Mouse (Mus musculus): Measurements from ENCODE around the gene Mars. TPM values are rescaled to one million over a fixed set of nuclear protein-coding genes. Genes with fewer than 3 reads are reported as not detected.

Mars gene
- total RNA-seq (2022): 100 to 1,000 TPM in 1 of 4 experiments, 10 to 100 TPM in 3; 79.7 to 107 (median 92.0) TPM

- DNase-seq: peak; percentile 94
Measured at GRCm38 (mm10) chr10:127311476-127312355, at the start of gene Mars. TSS of gene Mars (minus strand) at chr10:127311786.

GRCm38 (mm10) chr10:127360714-127361113, 49.1 kb upstream of the Mars start:
- DNase-seq: no peak

DNA sequence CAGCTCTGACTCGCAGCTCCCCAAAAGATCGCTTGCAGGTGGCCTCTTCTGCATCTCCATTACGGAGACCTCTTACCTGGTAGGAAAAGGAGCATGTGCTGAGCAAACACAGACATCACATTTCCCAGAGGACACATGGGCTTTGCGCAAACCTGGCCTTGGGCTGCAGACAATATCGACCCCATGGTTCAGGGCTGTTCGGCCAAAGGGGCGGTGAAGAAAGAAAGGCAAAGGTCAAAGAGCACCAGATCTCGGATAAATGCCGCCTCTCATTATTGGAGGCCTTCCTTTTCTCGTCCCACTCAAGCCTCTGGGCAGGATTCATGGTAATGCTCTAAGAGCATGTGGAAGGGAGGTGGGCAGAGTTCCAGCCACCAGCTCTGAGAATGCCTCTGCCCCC, 43.8 kb upstream of the Mars start:
- DNase-seq: no peak

DNA sequence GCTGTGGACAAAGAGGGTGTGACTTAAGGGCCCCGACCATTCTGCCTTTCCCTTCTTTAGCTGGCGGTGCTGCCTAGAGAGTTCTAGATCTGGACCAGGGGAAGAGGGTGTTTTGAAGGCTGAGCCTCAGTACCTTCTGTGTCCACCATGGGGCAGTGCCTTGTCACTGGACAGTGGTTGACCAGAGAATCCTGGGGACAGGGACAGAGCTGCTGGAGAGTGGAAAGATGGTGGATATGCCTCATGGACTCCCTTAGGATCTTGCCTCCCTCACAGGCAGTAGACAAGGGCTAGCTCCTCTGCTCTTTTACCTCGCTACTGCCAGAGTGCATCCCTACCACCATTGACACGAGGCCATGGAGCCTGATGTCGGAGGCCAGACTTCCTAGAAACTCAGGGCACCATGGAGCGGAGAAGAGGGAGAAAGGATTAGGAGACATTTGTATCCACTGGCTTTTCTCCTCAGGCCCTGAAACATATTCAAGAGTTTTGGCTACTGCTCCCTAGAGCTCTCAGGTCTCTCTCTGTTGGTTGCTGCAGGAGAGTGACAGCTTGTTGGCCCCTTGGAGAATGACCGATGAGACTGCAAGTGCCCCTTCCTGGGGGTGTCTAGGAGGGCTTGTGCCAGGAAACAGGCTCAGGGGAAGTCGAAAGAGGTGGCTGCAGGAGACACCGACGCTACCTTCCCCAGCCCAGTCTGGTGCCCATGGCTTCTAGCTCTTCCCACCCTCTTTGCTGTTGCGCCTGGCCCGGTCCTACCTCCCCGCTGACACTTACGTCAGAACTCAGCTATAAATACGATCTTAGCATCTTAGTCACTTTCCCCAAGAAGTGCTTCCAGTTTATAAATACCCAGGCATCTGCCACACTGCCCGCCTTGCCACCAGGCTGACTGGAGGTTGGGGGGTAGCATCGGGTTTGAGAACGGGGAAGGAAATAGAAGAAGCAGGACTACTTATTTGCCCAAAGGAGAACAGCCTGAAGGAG, 42.6 kb upstream of the Mars start, which contains the start of gene Inhbe:
Inhbe (minus strand) TSS at position 503 of the 987 bp plus-strand sequence.
- no peak for DNase-seq

DNA sequence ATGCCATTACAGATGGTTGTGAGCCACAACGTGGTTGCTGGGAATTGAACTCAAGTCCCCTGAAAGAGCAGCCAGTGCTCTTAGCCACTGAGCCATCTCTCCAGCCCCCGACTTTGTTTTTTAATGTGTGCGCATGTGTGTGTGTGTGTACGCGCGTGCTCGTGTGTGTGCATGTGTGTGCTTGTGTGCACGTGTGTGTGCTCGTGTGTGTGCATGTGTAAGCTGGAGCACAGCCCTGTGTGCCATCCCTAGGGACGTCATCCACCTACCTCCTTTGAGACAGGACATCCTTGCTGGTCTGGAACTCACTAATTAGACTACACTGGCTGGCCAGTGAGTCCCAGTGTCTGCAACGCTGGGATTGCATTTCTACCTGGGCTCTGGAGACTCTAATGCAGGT, 41.2 kb upstream of the Mars start:
- DNase-seq: no peak

DNA sequence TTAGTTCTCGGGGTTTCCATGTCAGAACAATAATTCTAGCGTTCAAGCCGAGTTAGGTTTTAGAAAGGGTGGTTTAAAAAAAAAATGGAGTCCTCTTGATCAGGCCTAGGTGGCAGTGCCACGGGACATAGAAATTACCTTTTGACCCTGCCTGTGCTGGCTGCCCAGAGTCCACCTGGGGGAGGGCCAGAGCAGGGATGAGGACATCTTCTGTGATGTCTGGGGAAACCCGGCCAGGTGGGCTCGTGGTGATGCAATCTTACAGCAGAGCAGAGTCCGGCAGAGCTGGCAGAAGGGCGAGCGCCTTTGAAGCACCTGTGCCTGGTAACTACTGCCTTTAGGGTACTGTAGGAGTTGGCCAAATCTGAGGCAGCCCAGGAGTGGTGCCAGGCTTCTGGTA, 40.6 kb upstream of the Mars start:
- no peak for DNase-seq

DNA sequence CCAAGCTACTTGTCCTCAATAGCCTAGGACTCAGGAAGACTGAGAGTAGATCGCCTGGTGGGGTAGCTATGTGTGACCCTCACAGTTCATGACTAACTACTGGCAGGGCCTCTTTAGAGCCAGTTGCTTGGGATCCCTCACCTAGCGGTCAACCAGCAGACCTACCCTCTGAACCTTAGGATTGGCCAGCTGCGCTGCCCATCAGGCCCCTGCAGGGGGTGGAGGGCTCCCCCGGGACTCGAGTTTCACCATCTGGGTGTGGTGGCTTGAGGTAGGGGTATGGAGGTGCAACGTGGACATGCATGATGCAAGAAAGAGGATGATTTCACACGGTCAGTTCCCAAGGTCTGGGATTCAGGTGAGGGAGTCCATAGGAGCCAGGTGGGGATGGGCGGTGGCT, 40.1 kb upstream of the Mars start:
- DNase-seq: no peak

DNA sequence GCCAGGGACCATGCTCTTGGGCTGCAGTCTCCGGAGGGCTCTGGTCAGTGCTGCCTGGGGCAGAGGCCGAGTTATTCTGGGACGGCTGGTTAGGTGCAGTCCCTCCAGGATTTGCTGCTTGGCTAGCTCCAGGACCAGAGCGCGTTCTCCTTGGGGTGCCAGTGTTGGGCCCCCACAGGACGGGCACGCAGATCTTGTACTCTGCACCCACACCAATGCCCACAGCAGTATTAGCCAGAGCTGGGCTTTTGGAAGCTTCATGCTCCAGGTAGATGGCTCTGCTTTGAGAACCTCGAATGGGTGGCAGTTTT, 39.7 kb upstream of the Mars start:
- no peak for DNase-seq

DNA sequence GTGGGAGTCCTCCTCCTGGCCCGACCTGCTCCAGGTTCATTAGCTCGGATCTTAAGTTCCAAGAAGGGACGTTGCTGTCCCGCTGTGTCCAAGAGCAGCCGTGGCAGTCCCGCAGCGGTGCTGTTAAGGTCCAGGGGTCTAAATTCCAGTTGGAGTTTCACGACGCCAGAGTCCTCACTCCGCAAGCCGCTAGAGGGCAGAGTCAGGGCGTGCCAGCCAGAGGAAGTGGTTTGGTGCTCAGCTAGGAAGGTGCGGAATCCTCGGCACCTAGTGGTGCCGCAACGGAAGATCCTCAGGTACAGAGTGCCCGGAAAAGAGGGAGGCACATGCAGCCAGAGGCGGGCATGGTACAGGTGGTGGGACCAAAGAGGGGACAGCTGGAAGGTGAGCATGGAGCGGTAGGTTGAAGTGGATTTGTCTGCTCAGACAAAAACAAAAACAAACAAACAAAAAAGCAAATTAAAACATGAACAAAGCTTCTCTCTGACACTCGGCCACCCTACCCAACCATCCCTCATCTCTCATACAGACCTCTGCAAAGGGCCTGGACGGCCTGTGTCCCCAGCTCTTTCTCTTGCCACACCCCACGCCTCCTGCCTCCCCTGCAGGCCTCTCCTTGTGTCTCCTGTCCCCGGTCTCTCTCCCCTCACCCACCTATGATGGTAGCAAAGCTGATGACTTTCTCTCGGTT, 39.2 kb upstream of the Mars start:
- no peak for DNase-seq

DNA sequence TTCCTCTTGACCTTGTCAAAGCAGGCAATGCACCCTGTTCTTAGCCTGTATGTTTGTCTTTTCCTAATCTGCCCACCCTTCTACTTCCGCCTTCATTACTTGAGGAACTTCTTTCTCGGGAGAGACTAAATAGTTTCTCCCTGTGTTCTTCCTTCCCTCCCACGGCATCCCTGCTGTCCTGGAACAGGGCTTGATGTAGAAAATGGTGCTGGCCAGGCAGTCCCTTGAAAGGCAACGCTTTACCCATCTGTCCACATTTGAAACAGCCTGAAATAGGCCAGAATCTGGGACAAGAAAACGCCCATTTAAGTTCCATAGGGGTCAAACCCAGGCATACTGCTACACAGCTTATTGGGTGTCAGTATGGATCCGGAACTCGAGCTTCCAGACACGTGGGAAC, 38.2 kb upstream of the Mars start:
- no peak for DNase-seq

DNA sequence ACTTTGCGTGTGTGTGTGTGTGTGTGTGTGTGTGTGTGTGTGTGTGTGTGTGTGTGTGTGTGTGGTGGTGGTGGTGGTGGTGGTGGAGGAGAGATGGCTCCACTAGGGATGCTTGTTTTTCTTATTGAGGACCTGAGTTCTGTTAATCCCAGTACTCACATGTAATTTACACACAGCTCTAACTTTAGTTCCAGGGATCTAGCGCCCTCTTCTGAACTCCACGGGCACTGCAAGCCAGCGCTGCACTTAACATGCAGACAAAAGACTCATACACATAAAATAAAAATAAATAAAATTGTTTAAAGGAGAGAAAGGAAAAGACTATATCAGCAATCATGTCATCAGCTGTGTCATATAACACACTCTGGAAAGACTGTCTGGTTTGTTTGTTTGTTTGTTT, 37.4 kb upstream of the Mars start:
- no peak for DNase-seq

DNA sequence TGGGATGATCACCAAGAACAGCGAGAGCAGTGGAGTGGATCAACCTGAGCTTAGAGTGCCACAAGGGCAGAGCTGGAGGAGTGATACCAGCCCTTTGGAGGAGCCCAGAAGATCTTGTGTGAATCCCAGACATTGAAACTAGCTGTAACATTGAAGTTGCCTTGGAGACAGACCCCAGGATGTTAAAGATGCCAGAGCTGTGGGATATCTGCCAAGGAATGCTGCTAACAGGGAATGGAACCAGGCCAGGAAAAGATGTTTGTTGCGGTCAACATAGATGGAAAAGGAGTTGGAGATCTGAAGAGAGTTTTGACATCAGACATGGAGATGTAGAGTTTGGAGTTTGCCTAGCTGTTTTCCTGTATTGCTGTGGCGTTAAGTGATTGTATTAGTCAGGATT, 34.6 kb upstream of the Mars start:
- no peak for DNase-seq

- DNase-seq: no peak
Measured at GRCm38 (mm10) chr10:127343029-127343428, 31.4 kb upstream of the Mars start.

DNA sequence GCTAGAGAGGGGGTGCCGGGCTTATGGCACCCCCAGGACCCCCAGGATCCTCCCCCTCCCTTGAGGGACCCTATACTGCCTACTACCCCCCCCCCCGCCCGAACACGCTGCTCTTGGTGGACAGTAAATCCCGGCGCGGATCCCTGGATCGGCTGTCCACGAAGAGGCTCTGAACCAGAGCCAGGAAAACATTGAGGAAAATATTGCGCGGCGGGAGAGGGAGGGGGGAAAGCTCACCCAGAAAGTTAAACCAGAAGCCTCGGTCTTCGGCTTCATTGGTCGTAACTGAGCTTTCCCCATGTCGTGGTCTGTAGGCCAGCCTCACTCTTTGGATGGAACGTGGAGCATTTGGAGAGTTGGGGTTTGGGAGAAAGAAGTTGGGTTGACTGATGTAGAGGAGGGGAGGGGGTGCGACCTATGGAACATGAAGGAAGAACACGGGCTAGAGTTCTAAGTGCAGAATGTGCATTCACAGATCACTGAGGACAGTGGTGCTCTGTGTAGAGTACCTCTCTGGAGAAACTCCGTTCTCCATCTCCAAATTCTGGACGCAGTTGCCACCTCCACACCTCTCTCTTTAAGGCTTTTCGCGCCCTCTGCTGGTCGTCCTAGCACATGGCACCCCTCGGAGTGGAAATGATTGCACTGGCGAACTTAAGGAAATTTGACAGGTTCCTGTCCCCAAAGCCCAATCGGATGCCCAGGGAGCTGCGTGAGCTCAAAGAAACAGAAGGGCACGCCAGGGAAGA, 30.5 kb upstream of the Mars start, which contains the start of gene Gli1:
Gli1 (minus strand) TSS at position 84 of the 749 bp plus-strand sequence.
- DNase-seq: peak; percentile 73

DNA sequence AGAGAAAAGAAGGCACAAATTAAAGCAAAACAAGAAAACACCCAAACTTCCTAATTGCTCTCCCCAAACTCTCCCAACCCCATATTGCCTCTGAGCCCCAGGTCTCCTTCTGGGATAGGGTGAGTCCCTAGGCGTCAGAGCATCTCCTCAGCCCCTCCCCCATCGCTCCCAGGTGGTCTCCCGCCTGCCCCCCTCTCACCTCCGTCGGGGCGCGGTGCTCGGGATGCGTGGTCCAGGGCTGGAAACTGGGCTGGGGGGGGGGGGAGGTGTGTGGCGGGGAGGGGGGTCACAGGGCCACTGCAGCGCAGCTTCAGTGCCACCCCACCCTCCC, 29.7 kb upstream of the Mars start:
- DNase-seq: no peak

DNA sequence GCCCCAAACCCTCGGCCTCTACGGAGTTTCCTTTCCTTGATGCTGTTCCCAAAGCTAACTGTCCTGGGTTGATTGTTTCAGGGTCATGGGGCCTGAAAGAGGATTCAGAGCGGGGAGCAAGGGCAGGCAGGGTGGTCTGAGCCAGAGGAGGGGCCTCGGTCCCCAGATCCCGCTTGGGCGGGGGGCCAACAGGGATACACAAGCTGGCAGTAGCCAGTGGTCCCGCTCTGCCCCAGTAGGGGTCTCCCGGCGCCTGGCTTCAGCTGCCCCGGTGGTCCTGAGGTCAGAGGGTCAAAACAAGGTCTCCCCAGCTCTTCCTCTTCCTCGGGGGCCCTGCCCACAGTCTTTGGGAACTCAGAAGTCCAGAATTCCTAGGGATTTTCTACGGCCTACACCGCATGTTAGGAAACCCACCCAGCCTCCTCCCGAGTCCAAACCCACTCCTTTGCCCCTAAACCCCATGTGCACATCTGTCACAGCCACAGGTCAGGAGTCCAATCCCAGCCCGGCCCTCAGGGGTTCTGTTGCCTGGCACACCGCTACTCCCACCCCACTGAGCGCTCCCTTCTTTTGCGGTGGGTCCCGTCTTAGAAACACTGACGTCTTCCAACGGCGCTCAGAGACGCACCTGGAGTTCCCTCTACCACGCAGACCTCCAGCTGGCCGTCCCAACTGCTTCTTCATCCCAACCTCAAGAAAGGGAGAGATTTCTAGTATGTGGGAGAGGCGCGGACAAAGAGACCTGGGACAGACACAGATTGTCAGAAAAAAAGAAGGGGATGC, 29.2 kb upstream of the Mars start:
- no peak for DNase-seq

DNA sequence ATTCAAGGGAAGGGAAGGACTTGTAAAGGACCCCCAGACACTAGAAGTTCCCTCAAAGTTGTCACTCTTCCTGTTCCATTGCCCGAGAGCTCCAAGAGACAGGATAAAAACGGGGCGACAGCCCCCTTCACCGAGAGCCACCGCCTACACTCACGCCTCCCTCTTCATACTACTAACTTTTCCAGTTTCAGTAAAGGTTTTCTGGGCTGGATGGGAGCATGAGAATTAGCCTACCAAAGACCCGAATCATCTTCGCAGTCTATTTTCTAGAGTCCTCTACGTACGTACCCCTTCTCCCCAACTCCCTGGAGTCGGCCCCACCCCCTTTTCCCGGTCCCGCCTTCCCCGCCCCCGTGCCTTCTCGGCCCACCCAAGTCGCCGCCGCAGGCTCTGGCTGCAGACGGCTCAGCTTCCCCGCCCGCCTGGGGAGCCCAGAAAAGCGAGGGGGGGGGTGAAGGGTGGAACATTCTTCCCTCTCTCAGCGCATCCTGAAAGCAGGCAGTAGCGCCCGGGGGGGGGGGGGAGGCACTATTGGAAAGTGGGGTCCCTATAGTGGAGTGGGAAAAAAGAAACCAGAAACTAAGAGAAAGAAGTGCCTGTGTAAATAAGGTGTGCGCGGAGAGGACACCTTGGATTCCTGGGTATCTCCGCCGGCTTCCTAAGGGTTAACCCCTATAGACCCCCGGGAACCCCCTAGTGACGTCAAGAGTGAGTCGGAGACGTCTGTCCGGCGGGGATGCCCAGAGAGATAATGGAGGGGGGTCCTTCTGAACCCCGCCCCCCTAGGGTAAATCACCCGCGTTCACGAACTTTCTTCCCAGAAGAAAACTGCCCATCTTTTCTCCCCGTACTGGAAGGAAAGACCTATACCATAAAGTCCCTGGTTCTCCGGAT, 28.3 kb upstream of the Mars start:
- no peak for DNase-seq

DNA sequence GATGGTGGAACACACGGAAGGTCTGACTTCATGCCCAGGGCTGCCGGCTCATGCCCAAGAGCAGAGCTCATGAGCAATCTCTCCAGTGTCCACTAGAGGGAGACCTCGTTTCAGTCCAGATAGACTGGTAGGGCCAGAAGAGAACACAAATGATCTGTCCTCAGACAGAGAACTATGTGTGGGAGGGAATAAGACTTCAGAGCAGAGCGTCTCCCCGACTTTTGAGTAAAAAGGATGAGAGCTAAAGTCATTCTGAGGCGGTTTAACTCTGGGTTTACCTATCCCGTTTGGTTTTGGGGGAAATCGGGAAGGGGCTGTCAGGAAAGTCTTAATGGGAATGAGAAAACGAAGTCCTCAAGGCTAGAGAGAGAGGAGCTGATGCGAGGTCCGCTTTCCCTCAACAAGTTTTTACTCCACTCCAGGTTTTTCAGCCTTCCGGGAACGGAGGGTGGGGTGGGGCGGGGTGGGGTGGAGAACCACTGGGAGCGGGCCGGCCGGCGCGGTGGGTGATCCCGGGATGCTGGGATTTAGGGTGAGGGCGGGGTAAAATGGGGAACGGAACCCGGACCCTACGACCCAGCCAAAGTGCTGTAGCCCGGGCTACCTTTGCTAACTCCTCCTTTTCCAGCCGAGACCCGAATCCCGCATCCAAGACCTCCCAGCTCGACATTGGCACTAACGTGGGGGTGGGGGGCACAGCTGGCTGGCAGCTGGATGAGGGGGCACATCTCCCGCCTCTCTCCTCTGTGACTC, 27.5 kb upstream of the Mars start:
- peak; percentile 80 for DNase-seq

GRCm38 (mm10) chr10:127337536-127338099, 26.0 kb upstream of the Mars start:
- no peak for DNase-seq
